Mouse (Mus musculus): ENCODE data around the gene Rhbdd1. TPM values are rescaled to one million over a fixed set of nuclear protein-coding genes. Genes with fewer than 3 reads are reported as not detected.

Rhbdd1 gene
- total RNA-seq, 1 experiment from 2014 or later = 15.6 TPM

GRCm38 (mm10) chr1:82385827-82386230 is 69.6 kb downstream of the Rhbdd1 start:
- ATAC-seq (replicated peaks in 1 of 2; ENCODE audit: insufficient read depth in 1 of 2, low FRiP score in 2 of 2, low TSS enrichment in 1 of 2, low read depth in 1 of 2, poor library complexity in 2 of 2, severe bottlenecking in 2 of 2) = no peak

- no peak for ATAC-seq (replicated peaks in 1 of 2; ENCODE audit: insufficient read depth in 1 of 2, low FRiP score in 2 of 2, low TSS enrichment in 1 of 2, low read depth in 1 of 2, poor library complexity in 2 of 2, severe bottlenecking in 2 of 2)
These were observed 70.8 kb downstream of the Rhbdd1 start for GRCm38 (mm10) chr1:82386814-82387771.

- ATAC-seq (replicated peaks in 1 of 2; ENCODE audit: insufficient read depth in 1 of 2, low FRiP score in 2 of 2, low TSS enrichment in 1 of 2, low read depth in 1 of 2, poor library complexity in 2 of 2, severe bottlenecking in 2 of 2) = no peak
These were observed 73.1 kb downstream of the Rhbdd1 start for GRCm38 (mm10) chr1:82389371-82389770.

GRCm38 (mm10) chr1:82395371-82395770 is 79.1 kb downstream of the Rhbdd1 start:
- no peak for ATAC-seq (replicated peaks in 1 of 2; ENCODE audit: insufficient read depth in 1 of 2, low FRiP score in 2 of 2, low TSS enrichment in 1 of 2, low read depth in 1 of 2, poor library complexity in 2 of 2, severe bottlenecking in 2 of 2)

GRCm38 (mm10) chr1:82407786-82408185 is 91.5 kb downstream of the Rhbdd1 start:
- ATAC-seq (replicated peaks in 1 of 2; ENCODE audit: insufficient read depth in 1 of 2, low FRiP score in 2 of 2, low TSS enrichment in 1 of 2, low read depth in 1 of 2, poor library complexity in 2 of 2, severe bottlenecking in 2 of 2) = no peak

GRCm38 (mm10) chr1:82409271-82409670 is 93.0 kb downstream of the Rhbdd1 start:
- ATAC-seq (replicated peaks in 1 of 2; ENCODE audit: insufficient read depth in 1 of 2, low FRiP score in 2 of 2, low TSS enrichment in 1 of 2, low read depth in 1 of 2, poor library complexity in 2 of 2, severe bottlenecking in 2 of 2) = no peak

- ATAC-seq (replicated peaks in 1 of 2; ENCODE audit: insufficient read depth in 1 of 2, low FRiP score in 2 of 2, low TSS enrichment in 1 of 2, low read depth in 1 of 2, poor library complexity in 2 of 2, severe bottlenecking in 2 of 2) = no peak
These were observed 94.3 kb downstream of the Rhbdd1 start for GRCm38 (mm10) chr1:82410548-82410947.

GRCm38 (mm10) chr1:82411521-82411920 is 95.3 kb downstream of the Rhbdd1 start:
- no peak for ATAC-seq (replicated peaks in 1 of 2; ENCODE audit: insufficient read depth in 1 of 2, low FRiP score in 2 of 2, low TSS enrichment in 1 of 2, low read depth in 1 of 2, poor library complexity in 2 of 2, severe bottlenecking in 2 of 2)

- no peak for ATAC-seq (replicated peaks in 1 of 2; ENCODE audit: insufficient read depth in 1 of 2, low FRiP score in 2 of 2, low TSS enrichment in 1 of 2, low read depth in 1 of 2, poor library complexity in 2 of 2, severe bottlenecking in 2 of 2)
These were observed 95.8 kb downstream of the Rhbdd1 start for GRCm38 (mm10) chr1:82412085-82412484.

GRCm38 (mm10) chr1:82414434-82415045 is 98.3 kb downstream of the Rhbdd1 start:
- no peak for ATAC-seq (replicated peaks in 1 of 2; ENCODE audit: insufficient read depth in 1 of 2, low FRiP score in 2 of 2, low TSS enrichment in 1 of 2, low read depth in 1 of 2, poor library complexity in 2 of 2, severe bottlenecking in 2 of 2)

GRCm38 (mm10) chr1:82415641-82416040 is 99.4 kb downstream of the Rhbdd1 start:
- no peak for ATAC-seq (replicated peaks in 1 of 2; ENCODE audit: insufficient read depth in 1 of 2, low FRiP score in 2 of 2, low TSS enrichment in 1 of 2, low read depth in 1 of 2, poor library complexity in 2 of 2, severe bottlenecking in 2 of 2)

- no peak for ATAC-seq (replicated peaks in 1 of 2; ENCODE audit: insufficient read depth in 1 of 2, low FRiP score in 2 of 2, low TSS enrichment in 1 of 2, low read depth in 1 of 2, poor library complexity in 2 of 2, severe bottlenecking in 2 of 2)
These were observed 111.5 kb downstream of the Rhbdd1 start for GRCm38 (mm10) chr1:82427729-82428128.

- no peak for ATAC-seq (replicated peaks in 1 of 2; ENCODE audit: insufficient read depth in 1 of 2, low FRiP score in 2 of 2, low TSS enrichment in 1 of 2, low read depth in 1 of 2, poor library complexity in 2 of 2, severe bottlenecking in 2 of 2)
These were observed 112.8 kb downstream of the Rhbdd1 start for GRCm38 (mm10) chr1:82429061-82429460.

- no peak for ATAC-seq (replicated peaks in 1 of 2; ENCODE audit: insufficient read depth in 1 of 2, low FRiP score in 2 of 2, low TSS enrichment in 1 of 2, low read depth in 1 of 2, poor library complexity in 2 of 2, severe bottlenecking in 2 of 2)
These were observed 116.8 kb downstream of the Rhbdd1 start for GRCm38 (mm10) chr1:82432919-82433648.

- ATAC-seq (replicated peaks in 1 of 2; ENCODE audit: insufficient read depth in 1 of 2, low FRiP score in 2 of 2, low TSS enrichment in 1 of 2, low read depth in 1 of 2, poor library complexity in 2 of 2, severe bottlenecking in 2 of 2) = no peak
These were observed 117.4 kb downstream of the Rhbdd1 start for GRCm38 (mm10) chr1:82433649-82434005.

GRCm38 (mm10) chr1:82437273-82437672 is 121.0 kb downstream of the Rhbdd1 start:
- no peak for ATAC-seq (replicated peaks in 1 of 2; ENCODE audit: insufficient read depth in 1 of 2, low FRiP score in 2 of 2, low TSS enrichment in 1 of 2, low read depth in 1 of 2, poor library complexity in 2 of 2, severe bottlenecking in 2 of 2)

- ATAC-seq (replicated peaks in 1 of 2; ENCODE audit: insufficient read depth in 1 of 2, low FRiP score in 2 of 2, low TSS enrichment in 1 of 2, low read depth in 1 of 2, poor library complexity in 2 of 2, severe bottlenecking in 2 of 2) = no peak
These were observed 123.9 kb downstream of the Rhbdd1 start for GRCm38 (mm10) chr1:82440123-82440522.

GRCm38 (mm10) chr1:82443517-82443916 is 127.3 kb downstream of the Rhbdd1 start:
- ATAC-seq (replicated peaks in 1 of 2; ENCODE audit: insufficient read depth in 1 of 2, low FRiP score in 2 of 2, low TSS enrichment in 1 of 2, low read depth in 1 of 2, poor library complexity in 2 of 2, severe bottlenecking in 2 of 2) = no peak
